Mouse (Mus musculus) limb, embryonic 10.5 days (tissue): Measurements from ENCODE around the gene Rinl. TPM values are rescaled to one million over a fixed set of nuclear protein-coding genes. Genes with fewer than 3 reads are reported as not detected.

ENCODE experiments used
- DNase-seq: peaks from one replicate; pipeline ENCODE4 v3.0.0-alpha.2; 2017; ENCODE audit warnings: low spot score
- H3K27ac ChIP-seq: fragments of 300-500 bp; sonication (generic); 2 replicates; pipeline ENCODE4 v1.5.1; 2016; ENCODE audit warnings: mild to moderate bottlenecking
- H3K27me3 ChIP-seq: fragments of 300-500 bp; sonication (generic); 2 replicates; pipeline ENCODE4 v1.6.1; 2016; ENCODE audit warnings: low read depth, mild to moderate bottlenecking; ENCODE audit not compliant: poor library complexity, severe bottlenecking
- H3K36me3 ChIP-seq: fragments of 300-500 bp; sonication (generic); 2 replicates; pipeline ENCODE4 v1.6.1; 2016; ENCODE audit warnings: mild to moderate bottlenecking, moderate library complexity
- H3K4me1 ChIP-seq: fragments of 300-500 bp; sonication (generic); 2 replicates; pipeline ENCODE4 v1.6.1; 2016
- H3K4me3 ChIP-seq: fragments of 300-500 bp; sonication (generic); 2 replicates; pipeline ENCODE4 v1.5.1; 2016; ENCODE audit warnings: mild to moderate bottlenecking, moderate library complexity
- H3K9me3 ChIP-seq: fragments of 300-500 bp; sonication (generic); replicated peaks from 2 replicates; pipeline ENCODE4 v1.6.1; 2016; ENCODE audit warnings: mild to moderate bottlenecking
- WGBS: fragments of 180-500 bp; shearing (Covaris S2); methylation state at CpG from one replicate; pipeline ENCODE4 v1.1.7; 2016; 5-methylcytosine and 5-hydroxymethylcytosine counted together
- polyA plus RNA-seq: library from polyadenylated mRNA; unstranded; fragments of >200 nt; fragmentation: Nextera tagmentation; extraction: Ambion mirVana; gene quantifications from 2 replicates; pipeline ENCODE4 v1.2.1, GENCODE M21; 2016

The Rinl gene
- polyA plus RNA-seq, 1 experiment from 2014 or later, result 2.7 TPM

GRCm38 (mm10) chr7:28767462-28767965, 21.3 kb upstream of the Rinl start, which contains the start of gene Nfkbib:
Nfkbib (minus strand) TSS chr7:28767512.
- no peaks in the 10 kb centered on the region for H3K9me3 ChIP-seq
- H3K4me1 ChIP-seq, result peaks cover 27% of the 10 kb centered on the region
- 67% methylated on average over 7 of the region's 7 CpGs for WGBS
- no peaks in the 10 kb centered on the region for H3K27me3 ChIP-seq
- H3K36me3 ChIP-seq, result peaks cover 12% of the 10 kb centered on the region
- H3K4me3 ChIP-seq, result peak within 1 kb of the TSS; percentile 83
- peak within 1 kb of the TSS; percentile 81 for H3K27ac ChIP-seq
- no peak for DNase-seq

GRCm38 (mm10) chr7:28769414-28769958, 19.3 kb upstream of the Rinl start:
- Histone ChIP-seq H3K4me3 (no peak overlapping the region), H3K27me3 (no peaks in the 10 kb centered on the region), H3K9me3 (no peaks in the 10 kb centered on the region), H3K36me3 (peaks cover 21% of the 10 kb centered on the region), H3K4me1 (peaks cover 27% of the 10 kb centered on the region), H3K27ac (no peak overlapping the region)
- DNase-seq, result no peak
- WGBS, result 95% methylated on average over 9 of the region's 9 CpGs

- no peaks in the 10 kb centered on the region for H3K9me3 ChIP-seq
- H3K27ac ChIP-seq, result no peak overlapping the region
- peaks cover 21% of the 10 kb centered on the region for H3K4me1 ChIP-seq
- peaks cover 27% of the 10 kb centered on the region for H3K36me3 ChIP-seq
- DNase-seq, result no peak
- no peaks in the 10 kb centered on the region for H3K27me3 ChIP-seq
- H3K4me3 ChIP-seq, result no peak overlapping the region
- WGBS, result 92% methylated on average over 3 of the region's 3 CpGs
Measured at GRCm38 (mm10) chr7:28770309-28770708, 18.5 kb upstream of the Rinl start.

GRCm38 (mm10) chr7:28771867-28772266, 16.9 kb upstream of the Rinl start:
- H3K27ac ChIP-seq, result no peak overlapping the region
- DNase-seq, result no peak
- H3K9me3 ChIP-seq, result no peaks in the 10 kb centered on the region
- H3K36me3 ChIP-seq, result peaks cover 34% of the 10 kb centered on the region
- H3K27me3 ChIP-seq, result no peaks in the 10 kb centered on the region
- H3K4me3 ChIP-seq, result no peak overlapping the region
- WGBS, result 93% methylated on average over 11 of the region's 11 CpGs
- H3K4me1 ChIP-seq, result peaks cover 11% of the 10 kb centered on the region

GRCm38 (mm10) chr7:28773163-28773562, 15.6 kb upstream of the Rinl start:
- peaks cover 44% of the 10 kb centered on the region for H3K36me3 ChIP-seq
- H3K9me3 ChIP-seq, result no peaks in the 10 kb centered on the region
- H3K4me3 ChIP-seq, result no peak overlapping the region
- H3K27me3 ChIP-seq, result no peaks in the 10 kb centered on the region
- no peaks in the 10 kb centered on the region for H3K4me1 ChIP-seq
- no peak overlapping the region for H3K27ac ChIP-seq
- 82% methylated on average over 3 of the region's 3 CpGs for WGBS
- DNase-seq, result no peak

- no peaks in the 10 kb centered on the region for H3K9me3 ChIP-seq
- peaks cover 48% of the 10 kb centered on the region for H3K36me3 ChIP-seq
- H3K4me1 ChIP-seq, result no peaks in the 10 kb centered on the region
- H3K27me3 ChIP-seq, result no peaks in the 10 kb centered on the region
- H3K27ac ChIP-seq, result peak overlapping the region; percentile 9; the same call in 1 of the 2 replicates
- 84% methylated on average over 12 of the region's 12 CpGs for WGBS
- DNase-seq, result no peak
- no peak overlapping the region for H3K4me3 ChIP-seq
Measured at GRCm38 (mm10) chr7:28774164-28774563, 14.6 kb upstream of the Rinl start.

GRCm38 (mm10) chr7:28775129-28775528, 13.6 kb upstream of the Rinl start:
- H3K4me3 ChIP-seq, result no peak overlapping the region; the same call in 1 of the 2 replicates
- no peak overlapping the region for H3K27ac ChIP-seq
- H3K27me3 ChIP-seq, result no peaks in the 10 kb centered on the region
- DNase-seq, result no peak
- no peaks in the 10 kb centered on the region for H3K9me3 ChIP-seq
- peaks cover 1% of the 10 kb centered on the region for H3K4me1 ChIP-seq
- WGBS, result 92% methylated on average over 7 of the region's 7 CpGs
- H3K36me3 ChIP-seq, result peaks cover 48% of the 10 kb centered on the region

GRCm38 (mm10) chr7:28778825-28779224, 9.9 kb upstream of the Rinl start:
- H3K27ac ChIP-seq, result no peak overlapping the region
- H3K36me3 ChIP-seq, result peaks cover 48% of the 10 kb centered on the region
- no peak overlapping the region for H3K4me3 ChIP-seq
- peaks cover 9% of the 10 kb centered on the region for H3K4me1 ChIP-seq
- H3K27me3 ChIP-seq, result no peaks in the 10 kb centered on the region
- H3K9me3 ChIP-seq, result no peaks in the 10 kb centered on the region
- WGBS, result 77% methylated on average over 9 of the region's 9 CpGs
- DNase-seq, result no peak

- H3K36me3 ChIP-seq, result peaks cover 40% of the 10 kb centered on the region
- 50% methylated on average over 6 of the region's 6 CpGs for WGBS
Measured at GRCm38 (mm10) chr7:28780067-28780658, 8.6 kb upstream of the Rinl start.

GRCm38 (mm10) chr7:28780857-28781256, 7.9 kb upstream of the Rinl start:
- Histone ChIP-seq H3K27ac (no peak overlapping the region), H3K4me1 (peaks cover 9% of the 10 kb centered on the region), H3K4me3 (no peak overlapping the region), H3K9me3 (no peaks in the 10 kb centered on the region), H3K27me3 (no peaks in the 10 kb centered on the region), H3K36me3 (peaks cover 42% of the 10 kb centered on the region)
- DNase-seq, result no peak
- 84% methylated on average over 7 of the region's 7 CpGs for WGBS

More at GRCm38 (mm10) chr7:28780067-28780658, 8.6 kb upstream of the Rinl start:
- DNase-seq, result peak; percentile 90
- H3K4me1 ChIP-seq, result peaks cover 9% of the 10 kb centered on the region
- H3K27me3 ChIP-seq, result no peaks in the 10 kb centered on the region
- no peaks in the 10 kb centered on the region for H3K9me3 ChIP-seq
- no peak overlapping the region for H3K4me3 ChIP-seq
- H3K27ac ChIP-seq, result no peak overlapping the region

- DNase-seq, result no peak
- no peak overlapping the region for H3K27ac ChIP-seq
- peaks cover 46% of the 10 kb centered on the region for H3K36me3 ChIP-seq
- H3K4me1 ChIP-seq, result peaks cover 9% of the 10 kb centered on the region
- no peaks in the 10 kb centered on the region for H3K9me3 ChIP-seq
- no peak overlapping the region for H3K4me3 ChIP-seq
- 92% methylated on average over 8 of the region's 8 CpGs for WGBS
- H3K27me3 ChIP-seq, result no peaks in the 10 kb centered on the region
Measured at GRCm38 (mm10) chr7:28781261-28781663, 7.5 kb upstream of the Rinl start.

- H3K27me3 ChIP-seq, result no peaks in the 10 kb centered on the region
- WGBS, result 72% methylated on average over 5 of the region's 5 CpGs
- no peak overlapping the region for H3K4me3 ChIP-seq
- H3K4me1 ChIP-seq, result peaks cover 34% of the 10 kb centered on the region
- no peak for DNase-seq
- H3K36me3 ChIP-seq, result peaks cover 45% of the 10 kb centered on the region
- H3K27ac ChIP-seq, result no peak overlapping the region
- no peaks in the 10 kb centered on the region for H3K9me3 ChIP-seq
Measured at GRCm38 (mm10) chr7:28785161-28785560, 3.6 kb upstream of the Rinl start.

GRCm38 (mm10) chr7:28787884-28788283, 885 bp upstream of the Rinl start:
- H3K9me3 ChIP-seq, result no peaks in the 10 kb centered on the region
- H3K4me3 ChIP-seq, result no peak overlapping the region
- DNase-seq, result no peak
- peaks cover 52% of the 10 kb centered on the region for H3K4me1 ChIP-seq
- WGBS, result 92% methylated on average over 9 of the region's 9 CpGs
- H3K27me3 ChIP-seq, result no peaks in the 10 kb centered on the region
- 0 out of 2 replicates have a peak overlapping the region, but pooled peaks have one; percentile 75 for H3K27ac ChIP-seq
- H3K36me3 ChIP-seq, result peaks cover 41% of the 10 kb centered on the region
